Mouse (Mus musculus): Measurements from ENCODE around the gene Syt17.

DNA sequence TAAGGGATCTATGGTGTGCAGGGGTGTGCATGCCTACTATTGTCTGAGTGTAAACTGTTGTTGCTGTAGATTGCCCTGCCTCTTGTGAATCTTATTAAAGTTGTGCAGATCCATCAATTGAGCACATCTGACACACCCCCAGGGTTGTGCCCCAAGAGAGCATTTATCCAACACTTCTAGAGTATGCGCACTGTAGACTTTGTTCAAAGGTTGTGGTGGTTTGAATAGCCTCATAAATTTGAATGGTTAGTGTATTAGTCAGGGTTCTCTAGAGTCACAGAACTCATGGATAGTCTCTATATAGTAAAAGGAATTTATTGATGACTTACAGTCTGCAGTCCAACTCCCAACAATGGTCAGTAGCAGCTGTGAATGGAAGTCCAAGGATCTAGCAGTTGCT lies 24.9 kb upstream of the Syt17 start:
- TF ChIP-seq POLR2A (IDR thresholded peaks at IDR 0.05; ENCODE audit: borderline replicate concordance, extremely low read depth, insufficient read depth, insufficient read length, poor library complexity, severe bottlenecking) (no peak), CTCF (IDR thresholded peaks at IDR 0.05; ENCODE audit: borderline replicate concordance, extremely low read depth, insufficient read depth, insufficient read length) (no peak)

Data from brain, embryonic 14.5 days (tissue).